Mouse (Mus musculus): Measurements from ENCODE around the gene Olfr697. TPM values are rescaled to one million over a fixed set of nuclear protein-coding genes. Genes with fewer than 3 reads are reported as not detected.

Olfr697 gene
- polyA plus RNA-seq, 1 experiment from 2014 or later = not detected

GRCm38 (mm10) chr7:106691714-106692113 is 50.5 kb downstream of the Olfr697 start, which contains the start of gene Olfr694:
TSS of gene Olfr694 (minus strand) at chr7:106691814.
- no peaks in the 10 kb centered on the region for H3K27me3 ChIP-seq (ENCODE audit: insufficient read depth, low read length)
- no peak within 1 kb of the TSS for H3K4me3 ChIP-seq (ENCODE audit: low read depth, low read length)
- DNase-seq (no peak), ATAC-seq (no peak)
- WGBS (ENCODE audit: insufficient replicate concordance) = 86% methylated on average over 1 of the region's 1 CpGs
- H3K4me2 ChIP-seq (ENCODE audit: low read depth, low read length) = no peak within 1 kb of the TSS
- H3K36me3 ChIP-seq (replicated peaks; ENCODE audit: insufficient read depth, low read length) = no peaks in the 10 kb centered on the region
- H3K27ac ChIP-seq (ENCODE audit: low read depth) = no peak within 1 kb of the TSS
- H3K9ac ChIP-seq (replicated peaks) = no peak within 1 kb of the TSS
- TF ChIP-seq EP300 (IDR thresholded peaks at IDR 0.05; ENCODE audit: low read depth) = no peak
- TF ChIP-seq CTCF (IDR thresholded peaks at IDR 0.05; ENCODE audit: low read depth) = no peak
- H3K9me3 ChIP-seq (ENCODE audit: low read length) = no peaks in the 10 kb centered on the region
- no peaks in the 10 kb centered on the region for H3K4me1 ChIP-seq (ENCODE audit: insufficient read depth)

Other genes with a start within 250 kb of the Olfr697 start
- not detected in 2 replicates for gene Olfr693, start 61.9 kb downstream of the Olfr697 start, polyA plus RNA-seq (2015; fragmentation: Nextera tagmentation; extraction: Ambion mirVana)
- not detected in 2 replicates for gene Olfr694, start 50.6 kb downstream of the Olfr697 start, polyA plus RNA-seq (2015; fragmentation: Nextera tagmentation; extraction: Ambion mirVana)
- not detected in 2 replicates for gene Olfr695, start 26.0 kb downstream of the Olfr697 start, polyA plus RNA-seq (2015; fragmentation: Nextera tagmentation; extraction: Ambion mirVana)
- gene Olfr698, start 13.0 kb upstream of the Olfr697 start, polyA plus RNA-seq (2015; fragmentation: Nextera tagmentation; extraction: Ambion mirVana) = not detected in 2 replicates
- not detected in 2 replicates for gene Olfr699, start 50.8 kb upstream of the Olfr697 start, polyA plus RNA-seq (2015; fragmentation: Nextera tagmentation; extraction: Ambion mirVana)
- not detected in 2 replicates for gene Olfr700, start 66.4 kb upstream of the Olfr697 start, polyA plus RNA-seq (2015; fragmentation: Nextera tagmentation; extraction: Ambion mirVana)
- gene Olfr701, start 71.7 kb upstream of the Olfr697 start, polyA plus RNA-seq (2015; fragmentation: Nextera tagmentation; extraction: Ambion mirVana) = not detected in 2 replicates
- gene Olfr702, start 91.5 kb upstream of the Olfr697 start, polyA plus RNA-seq (2015; fragmentation: Nextera tagmentation; extraction: Ambion mirVana) = not detected in 2 replicates
- gene Olfr703, start 100.9 kb upstream of the Olfr697 start, polyA plus RNA-seq (2015; fragmentation: Nextera tagmentation; extraction: Ambion mirVana) = not detected in 2 replicates
- gene Olfr704, start 120.7 kb upstream of the Olfr697 start, polyA plus RNA-seq (2015; fragmentation: Nextera tagmentation; extraction: Ambion mirVana) = not detected in 2 replicates
- not detected in 2 replicates for gene Olfr705, start 134.4 kb upstream of the Olfr697 start, polyA plus RNA-seq (2015; fragmentation: Nextera tagmentation; extraction: Ambion mirVana)
- not detected in 2 replicates for gene Olfr706, start 145.7 kb upstream of the Olfr697 start, polyA plus RNA-seq (2015; fragmentation: Nextera tagmentation; extraction: Ambion mirVana)
- gene Olfr707, start 158.8 kb upstream of the Olfr697 start, polyA plus RNA-seq (2015; fragmentation: Nextera tagmentation; extraction: Ambion mirVana) = not detected in 2 replicates
- gene Olfr1532-ps1, start 165.6 kb upstream of the Olfr697 start, polyA plus RNA-seq (2015; fragmentation: Nextera tagmentation; extraction: Ambion mirVana) = not detected in 2 replicates
- gene Olfr709-ps1, start 189.8 kb upstream of the Olfr697 start, polyA plus RNA-seq (2015; fragmentation: Nextera tagmentation; extraction: Ambion mirVana) = not detected in 2 replicates
- not detected in 2 replicates for gene Olfr710, start 205.9 kb upstream of the Olfr697 start, polyA plus RNA-seq (2015; fragmentation: Nextera tagmentation; extraction: Ambion mirVana)
- gene Olfr6, start 221.5 kb upstream of the Olfr697 start, polyA plus RNA-seq (2015; fragmentation: Nextera tagmentation; extraction: Ambion mirVana) = not detected in 2 replicates
- gene Olfr711, start 233.0 kb upstream of the Olfr697 start, polyA plus RNA-seq (2015; fragmentation: Nextera tagmentation; extraction: Ambion mirVana) = not detected in 2 replicates